In the genomic region with DNA sequence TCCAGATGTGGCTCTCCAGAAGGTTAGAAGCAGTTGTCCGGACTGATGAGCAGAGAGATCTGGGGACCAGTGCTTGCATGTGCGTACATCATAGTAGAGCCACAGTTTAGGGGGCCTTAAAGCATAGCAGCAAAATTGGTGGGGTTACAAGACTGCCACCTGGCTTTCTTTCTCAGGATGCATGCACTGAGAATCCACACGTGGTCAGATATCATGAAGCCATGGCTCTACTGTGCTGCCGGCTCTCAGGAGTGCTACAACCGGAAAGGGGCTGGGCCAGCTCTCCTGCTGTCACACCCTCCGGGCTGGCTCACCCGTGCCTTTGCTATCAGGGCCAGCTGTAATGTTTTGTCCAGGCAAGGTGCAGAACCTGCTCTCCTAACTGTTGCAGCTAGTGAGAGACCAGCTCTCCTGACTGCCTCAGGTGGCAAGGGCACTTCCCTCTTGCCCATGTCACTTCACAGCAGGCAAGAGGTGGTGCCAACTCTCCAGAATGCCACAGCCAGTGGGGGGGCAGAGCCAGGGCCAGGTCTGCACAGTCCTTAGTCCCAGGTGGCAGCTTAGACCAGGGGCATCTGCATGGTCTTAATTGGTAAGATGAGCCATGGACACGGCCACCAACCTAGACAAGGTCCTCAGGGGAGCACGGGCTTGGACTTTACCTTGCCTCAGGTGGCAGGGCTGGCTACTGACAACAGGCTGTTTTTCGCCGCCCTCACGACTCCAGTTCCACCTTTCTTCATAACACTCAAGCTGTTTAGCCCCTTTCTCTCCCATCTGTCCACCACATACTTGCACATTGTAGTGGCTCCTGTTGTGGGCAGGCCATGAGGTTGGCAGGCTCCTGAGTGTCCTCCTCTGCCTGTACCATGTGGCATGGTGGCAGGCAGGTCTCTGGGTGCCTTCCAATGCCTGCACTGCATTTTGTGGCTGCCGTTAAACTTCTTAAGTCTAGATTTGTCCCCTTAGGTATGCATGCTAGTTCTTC, we compare ENCODE assay signal across 9 mouse cellular contexts. TPM values are rescaled to one million over a fixed set of nuclear protein-coding genes. Genes with fewer than 3 reads are reported as not detected.
DNase-seq lines count a peak whose midpoint lies in the region; ATAC-seq and TF ChIP-seq lines count a peak whose summit lies in the region.
"Had no signal": no experiment of that assay in that cellular context is flagged by ENCODE, and none has a peak within 500 bp of the region (broad histone marks: within the 10 kb centered on the region; RNA-seq: fewer than 3 reads in every experiment).

No protein-coding gene starts in this region.

- no peaks in the 10 kb centered on the region for H3K4me1 ChIP-seq in kidney, postnatal 0 days (replicated peaks; ENCODE audit: insufficient read depth, low read length)
- H3K4me1 ChIP-seq in megakaryocyte, embryonic 14.5 days = peaks cover 9% of the 10 kb centered on the region

- no peaks in the 10 kb centered on the region for H3K27me3 ChIP-seq in kidney, postnatal 0 days (ENCODE audit: insufficient read depth, low read length)
- H3K27me3 ChIP-seq in megakaryocyte, embryonic 14.5 days (replicated peaks) = peaks cover 30% of the 10 kb centered on the region

- ATAC-seq in kidney, postnatal 0 days (replicated peaks; ENCODE audit: low FRiP score, low read depth) = peak; percentile 78; the same call in 1 of the 2 replicates

- peak; percentile 58 for TF ChIP-seq CTCF in kidney, postnatal 0 days (IDR thresholded peaks at IDR 0.05; ENCODE audit: low read depth)

- no peaks in the 10 kb centered on the region for H3K9me3 ChIP-seq in kidney, postnatal 0 days (replicated peaks; ENCODE audit: low read length)
- peaks cover 18% of the 10 kb centered on the region for H3K9me3 ChIP-seq in megakaryocyte, embryonic 14.5 days

- intact Hi-C loops in gastrocnemius, postnatal 14 days (cut with DNase I; ENCODE audit: low total_unique reads) = no loop called here
- intact Hi-C loops in gastrocnemius, postnatal 36 days (cut with DNase I) = no loop called here

- DNase-seq in gastrocnemius, postnatal 14 days = peak; percentile 22
- DNase-seq in gastrocnemius, postnatal 36 days = no peak
- peak; percentile 59 for DNase-seq in CD4-positive, CD25-positive, alpha-beta regulatory T cell, adult 2 months (ENCODE audit: low read depth, low spot score)
- DNase-seq in embryo, embryonic 11 days = peak; percentile 53
- DNase-seq in kidney, postnatal 0 days (ENCODE audit: low spot score) = peak; percentile 36
- DNase-seq in frontal cortex, postnatal 36 days (ENCODE audit: low spot score in 2 of 2) = no peak
- no peak for DNase-seq in yolk sac, embryonic 10.5 days (ENCODE audit: low spot score)

- 60% methylated on average over 13 of the region's 13 CpGs for WGBS in kidney, postnatal 0 days

- H3K4me3 ChIP-seq in kidney, postnatal 0 days (replicated peaks; ENCODE audit: low read depth, low read length) = no peak overlapping the region
- H3K4me3 ChIP-seq in megakaryocyte, embryonic 14.5 days (replicated peaks) = peak overlapping the region; percentile 10

- no peak overlapping the region for H3K4me2 ChIP-seq in kidney, postnatal 0 days (ENCODE audit: low read length)

- no peaks in the 10 kb centered on the region for H3K36me3 ChIP-seq in kidney, postnatal 0 days (ENCODE audit: insufficient read depth, low read length)
- H3K36me3 ChIP-seq in megakaryocyte, embryonic 14.5 days (replicated peaks; ENCODE audit: low read length) = no peaks in the 10 kb centered on the region
- H3K36me3 ChIP-seq: G1E had no signal

- no peak overlapping the region for H3K27ac ChIP-seq in kidney, postnatal 0 days

- no peak overlapping the region for H3K9ac ChIP-seq in kidney, postnatal 0 days (ENCODE audit: low read depth, low read length)

RNA-seq across cellular contexts. Expression of gene Tcp11l2, which starts 13.6 kb away (rescaled TPM):
- total RNA-seq in gastrocnemius, postnatal 14 days (2021) = 100 to 1,000 TPM in 1 of 2 experiments, 10 to 100 TPM in 1; 68.4 to 118 TPM
- total RNA-seq in gastrocnemius, postnatal 36 days (2021) = 10 to 100 TPM; 55.9 to 65.8 TPM
- 25.2 and 27.0 TPM in 2 replicates for polyA plus RNA-seq in kidney, postnatal 0 days (2015; fragmentation: Nextera tagmentation; extraction: Ambion mirVana)
- polyA plus RNA-seq in megakaryocyte, embryonic 14.5 days (2012; ENCODE audit: insufficient read depth, low replicate concordance) = 0.15 TPM in 1 of 2 replicates, not detected in the other

RNA-seq across cellular contexts. Expression of gene Ckap4, which starts 29.0 kb away (rescaled TPM):
- total RNA-seq in gastrocnemius, postnatal 14 days (2021) = 10 to 100 TPM; 34.0 to 51.7 TPM
- total RNA-seq in gastrocnemius, postnatal 36 days (2021) = 10 to 100 TPM; 12.7 to 13.8 TPM
- polyA plus RNA-seq in kidney, postnatal 0 days (2015; fragmentation: Nextera tagmentation; extraction: Ambion mirVana) = 75.6 and 77.9 TPM in 2 replicates
- polyA plus RNA-seq in megakaryocyte, embryonic 14.5 days (2012; ENCODE audit: insufficient read depth, low replicate concordance) = 1.5 and 2.5 TPM in 2 replicates

RNA-seq across cellular contexts. Expression of gene Polr3b, which starts 59.2 kb away (rescaled TPM):
- total RNA-seq in gastrocnemius, postnatal 14 days (2021) = 10 to 100 TPM; 13.0 to 13.1 TPM
- total RNA-seq in gastrocnemius, postnatal 36 days (2021) = 10 to 100 TPM in 1 of 2 experiments, 1 to 10 TPM in 1; 8.2 to 10.9 TPM
- polyA plus RNA-seq in kidney, postnatal 0 days (2015; fragmentation: Nextera tagmentation; extraction: Ambion mirVana) = 10.6 and 11.4 TPM in 2 replicates
- 3.2 TPM in 1 of 2 replicates, not detected in the other for polyA plus RNA-seq in megakaryocyte, embryonic 14.5 days (2012; ENCODE audit: insufficient read depth, low replicate concordance)

Comparison
In these comparisons a context has a peak if more than half of its experiments do, and no peak if none do; other contexts are left out.
1. DNase-seq: peak in gastrocnemius, postnatal 14 days (single experiment), CD4-positive, CD25-positive, alpha-beta regulatory T cell, adult 2 months (single experiment), embryo, embryonic 11 days (single experiment) and kidney, postnatal 0 days (single experiment); none in gastrocnemius, postnatal 36 days (0 of 2), frontal cortex, postnatal 36 days (0 of 2) and yolk sac, embryonic 10.5 days (single experiment).